Comparison of ENCODE assay signal across 8 mouse cellular contexts in genomic region chr2:32182676-32183296, GRCm38 (mm10). TPM values are rescaled to one million over a fixed set of nuclear protein-coding genes. Genes with fewer than 3 reads are reported as not detected.
DNase-seq lines count a peak whose midpoint lies in the region; ATAC-seq and TF ChIP-seq lines count a peak whose summit lies in the region.

No protein-coding gene starts in this region.

- peak; percentile 38 for ATAC-seq in neural tube, embryonic 13.5 days (ENCODE audit: low read depth)
- ATAC-seq in embryonic facial prominence, embryonic 14.5 days (ENCODE audit: low read depth), result peak; percentile 67
- ATAC-seq in lung, embryonic 14.5 days (ENCODE audit: insufficient read depth), result peak; percentile 76
- ATAC-seq in stomach, embryonic 16.5 days (ENCODE audit: insufficient read depth, low FRiP score), result peak; percentile 41

- H3K4me2 ChIP-seq in neural tube, embryonic 13.5 days, result no peak overlapping the region
- no peak overlapping the region for H3K4me2 ChIP-seq in embryonic facial prominence, embryonic 14.5 days (ENCODE audit: low read depth, low read length)
- H3K4me2 ChIP-seq in lung, embryonic 14.5 days, result no peak overlapping the region
- H3K4me2 ChIP-seq in stomach, embryonic 16.5 days (ENCODE audit: low read depth, low read length), result peak overlapping the region; percentile 20

- no peaks in the 10 kb centered on the region for H3K9me3 ChIP-seq in neural tube, embryonic 13.5 days
- H3K9me3 ChIP-seq in embryonic facial prominence, embryonic 14.5 days (ENCODE audit: control insufficient read depth, low read length), result no peaks in the 10 kb centered on the region
- H3K9me3 ChIP-seq in hindbrain, embryonic 10.5 days, result no peaks in the 10 kb centered on the region
- H3K9me3 ChIP-seq in lung, embryonic 14.5 days (ENCODE audit: low read depth, low read length), result no peaks in the 10 kb centered on the region
- no peaks in the 10 kb centered on the region for H3K9me3 ChIP-seq in stomach, embryonic 16.5 days (replicated peaks; ENCODE audit: control insufficient read depth, low read length)

- H3K9ac ChIP-seq in neural tube, embryonic 13.5 days, result peak overlapping the region; percentile 41; the same call in 1 of the 2 replicates
- H3K9ac ChIP-seq in embryonic facial prominence, embryonic 14.5 days (ENCODE audit: low read depth, low read length), result no peak overlapping the region; the same call in 1 of the 2 replicates
- H3K9ac ChIP-seq in lung, embryonic 14.5 days, result no peak overlapping the region
- peak overlapping the region; percentile 17; the same call in 1 of the 2 replicates for H3K9ac ChIP-seq in stomach, embryonic 16.5 days (ENCODE audit: low read length)

- 62% methylated on average over 13 of the region's 13 CpGs for WGBS in neural tube, embryonic 13.5 days
- 62% methylated on average over 13 of the region's 13 CpGs for WGBS in embryonic facial prominence, embryonic 14.5 days
- WGBS in hindbrain, embryonic 10.5 days, result 72% methylated on average over 13 of the region's 13 CpGs
- WGBS in lung, embryonic 14.5 days, result 64% methylated on average over 13 of the region's 13 CpGs
- 54% methylated on average over 13 of the region's 13 CpGs for WGBS in stomach, embryonic 16.5 days

- H3K36me3 ChIP-seq in neural tube, embryonic 13.5 days, result peaks cover 49% of the 10 kb centered on the region
- H3K36me3 ChIP-seq in embryonic facial prominence, embryonic 14.5 days (ENCODE audit: control insufficient read depth, insufficient read depth, low read length), result peaks cover 45% of the 10 kb centered on the region
- peaks cover 65% of the 10 kb centered on the region for H3K36me3 ChIP-seq in hindbrain, embryonic 10.5 days
- H3K36me3 ChIP-seq in lung, embryonic 14.5 days (ENCODE audit: insufficient read depth), result peaks cover 57% of the 10 kb centered on the region
- peaks cover 7% of the 10 kb centered on the region; the same call in 1 of the 2 replicates for H3K36me3 ChIP-seq in stomach, embryonic 16.5 days (ENCODE audit: control insufficient read depth, insufficient read depth, low read length)

- no peak for TF ChIP-seq CTCF in lung, embryonic 14.5 days (IDR thresholded peaks at IDR 0.05; ENCODE audit: low read depth)

- no peak overlapping the region for H3K4me3 ChIP-seq in neural tube, embryonic 13.5 days
- H3K4me3 ChIP-seq in embryonic facial prominence, embryonic 14.5 days (ENCODE audit: low read depth, low read length), result no peak overlapping the region
- no peak overlapping the region for H3K4me3 ChIP-seq in hindbrain, embryonic 10.5 days
- H3K4me3 ChIP-seq in lung, embryonic 14.5 days (ENCODE audit: low read depth, low read length), result no peak overlapping the region
- H3K4me3 ChIP-seq in stomach, embryonic 16.5 days (replicated peaks; ENCODE audit: low read length), result no peak overlapping the region

- peaks cover 59% of the 10 kb centered on the region for H3K4me1 ChIP-seq in neural tube, embryonic 13.5 days (replicated peaks)
- peaks cover 28% of the 10 kb centered on the region for H3K4me1 ChIP-seq in embryonic facial prominence, embryonic 14.5 days (ENCODE audit: control insufficient read depth, insufficient read depth, low read length)
- peaks cover 52% of the 10 kb centered on the region for H3K4me1 ChIP-seq in hindbrain, embryonic 10.5 days (replicated peaks)
- H3K4me1 ChIP-seq in lung, embryonic 14.5 days (ENCODE audit: insufficient read depth), result peaks cover 10% of the 10 kb centered on the region; the same call in 1 of the 2 replicates
- H3K4me1 ChIP-seq in stomach, embryonic 16.5 days (ENCODE audit: control insufficient read depth, insufficient read depth, low read length), result peaks cover 42% of the 10 kb centered on the region

- DNase-seq in neural tube, embryonic 10.5 days (ENCODE audit: extremely low spot score, low spot score), result no peak
- peak; percentile 64 for DNase-seq in embryonic facial prominence, embryonic 14.5 days (ENCODE audit: low spot score)
- DNase-seq in hindbrain, embryonic 10.5 days (ENCODE audit: low spot score), result no peak
- peak; percentile 34 for DNase-seq in lung, embryonic 14.5 days
- DNase-seq in thymus, postnatal 25 days, result no peak
- DNase-seq in gastrocnemius, postnatal 4 days (ENCODE audit: low spot score in 2 of 2), result no peak

- no peaks in the 10 kb centered on the region for H3K27me3 ChIP-seq in neural tube, embryonic 13.5 days
- H3K27me3 ChIP-seq in embryonic facial prominence, embryonic 14.5 days (replicated peaks; ENCODE audit: control insufficient read depth, insufficient read depth, low read length), result no peaks in the 10 kb centered on the region
- no peaks in the 10 kb centered on the region for H3K27me3 ChIP-seq in hindbrain, embryonic 10.5 days (ENCODE audit: insufficient read depth, poor library complexity, severe bottlenecking)
- H3K27me3 ChIP-seq in lung, embryonic 14.5 days (ENCODE audit: insufficient read depth, low read length), result no peaks in the 10 kb centered on the region
- no peaks in the 10 kb centered on the region for H3K27me3 ChIP-seq in stomach, embryonic 16.5 days (ENCODE audit: control insufficient read depth, insufficient read depth, low read length)

- peak overlapping the region; percentile 71 for H3K27ac ChIP-seq in neural tube, embryonic 13.5 days (replicated peaks)
- H3K27ac ChIP-seq in embryonic facial prominence, embryonic 14.5 days (replicated peaks; ENCODE audit: low read depth, low read length), result peak overlapping the region; percentile 7; the same call in 1 of the 2 replicates
- peak overlapping the region; percentile 36 for H3K27ac ChIP-seq in hindbrain, embryonic 10.5 days
- H3K27ac ChIP-seq in lung, embryonic 14.5 days (ENCODE audit: low read depth), result peak overlapping the region; percentile 67
- peak overlapping the region; percentile 87 for H3K27ac ChIP-seq in stomach, embryonic 16.5 days (ENCODE audit: low read length)

RNA-seq across cellular contexts. Expression of gene Prrc2b, which starts 31.9 kb away (rescaled TPM):
- polyA plus RNA-seq in neural tube, embryonic 13.5 days (2015; fragmentation: Nextera tagmentation; extraction: Ambion mirVana), result 61.6 and 69.8 TPM in 2 replicates
- polyA plus RNA-seq in embryonic facial prominence, embryonic 14.5 days (2014; fragmentation: Nextera tagmentation; extraction: Ambion mirVana), result 63.0 and 66.0 TPM in 2 replicates
- 55.6 and 68.9 TPM in 2 replicates for polyA plus RNA-seq in hindbrain, embryonic 10.5 days (2016; fragmentation: Nextera tagmentation; extraction: Ambion mirVana)
- 69.0 and 76.8 TPM in 2 replicates for polyA plus RNA-seq in lung, embryonic 14.5 days (2014; fragmentation: Nextera tagmentation; extraction: Ambion mirVana)
- polyA plus RNA-seq in stomach, embryonic 16.5 days (2015; fragmentation: Nextera tagmentation; extraction: Ambion mirVana), result 22.7 and 27.3 TPM in 2 replicates
- total RNA-seq in gastrocnemius, postnatal 4 days (2021), result 100 to 1,000 TPM; 142 to 154 TPM

RNA-seq across cellular contexts. Expression of gene Pomt1, which starts 53.6 kb away (rescaled TPM):
- 25.8 and 25.9 TPM in 2 replicates for polyA plus RNA-seq in neural tube, embryonic 13.5 days (2015; fragmentation: Nextera tagmentation; extraction: Ambion mirVana)
- polyA plus RNA-seq in embryonic facial prominence, embryonic 14.5 days (2014; fragmentation: Nextera tagmentation; extraction: Ambion mirVana), result 20.2 and 26.5 TPM in 2 replicates
- 27.1 and 27.2 TPM in 2 replicates for polyA plus RNA-seq in hindbrain, embryonic 10.5 days (2016; fragmentation: Nextera tagmentation; extraction: Ambion mirVana)
- 19.4 and 21.6 TPM in 2 replicates for polyA plus RNA-seq in lung, embryonic 14.5 days (2014; fragmentation: Nextera tagmentation; extraction: Ambion mirVana)
- 23.6 and 24.0 TPM in 2 replicates for polyA plus RNA-seq in stomach, embryonic 16.5 days (2015; fragmentation: Nextera tagmentation; extraction: Ambion mirVana)
- 10 to 100 TPM; 15.8 to 17.5 TPM for total RNA-seq in gastrocnemius, postnatal 4 days (2021)

Comparison
In these comparisons a context has a peak if more than half of its experiments do, and no peak if none do; other contexts are left out.
1. H3K27ac ChIP-seq: peak in every context shown above with its lines; median percentile 87 in stomach, embryonic 16.5 days; 71 in neural tube, embryonic 13.5 days; 67 in lung, embryonic 14.5 days; 36 in hindbrain, embryonic 10.5 days; 7 in embryonic facial prominence, embryonic 14.5 days.
2. H3K9ac ChIP-seq: peak in neural tube, embryonic 13.5 days (single experiment) and stomach, embryonic 16.5 days (single experiment); none in embryonic facial prominence, embryonic 14.5 days (single experiment) and lung, embryonic 14.5 days (single experiment).
3. DNase-seq: peak in embryonic facial prominence, embryonic 14.5 days (single experiment) and lung, embryonic 14.5 days (single experiment); none in neural tube, embryonic 10.5 days (single experiment), hindbrain, embryonic 10.5 days (single experiment), thymus, postnatal 25 days (single experiment) and gastrocnemius, postnatal 4 days (0 of 2).
4. Peak in every context shown above with its lines, with median percentiles within 50 percentile points of each other: ATAC-seq.